Mouse (Mus musculus) hindbrain, embryonic 15.5 days (tissue): ENCODE data around the gene Hint3. TPM values are rescaled to one million over a fixed set of nuclear protein-coding genes. Genes with fewer than 3 reads are reported as not detected.

ENCODE experiments used
- ATAC-seq: fragments of 200-750 bp; cut with Nextera tagmentation; 2 replicates; pipeline ENCODE4 v1.8.0; 2017; ENCODE audit warnings: low read depth, moderate number of reproducible peaks, moderate TSS enrichment; ENCODE audit not compliant: low FRiP score
- H3K27ac ChIP-seq: fragments of 300-500 bp; sonication (generic); replicated peaks from 2 replicates; pipeline ENCODE4 v1.5.1; 2015; ENCODE audit warnings: mild to moderate bottlenecking, inconsistent platforms
- H3K27me3 ChIP-seq: fragments of 300-500 bp; sonication (generic); 2 replicates; pipeline ENCODE4 v1.6.1; 2015; ENCODE audit warnings: control low read depth, inconsistent platforms
- H3K36me3 ChIP-seq: fragments of 300-500 bp; sonication (generic); 2 replicates; pipeline ENCODE4 v1.6.1; 2015; ENCODE audit warnings: control low read depth, inconsistent platforms
- H3K4me1 ChIP-seq: fragments of 300-500 bp; sonication (generic); replicated peaks from 2 replicates; pipeline ENCODE4 v1.6.1; 2015; ENCODE audit warnings: control low read depth, inconsistent platforms
- H3K4me2 ChIP-seq: fragments of 300-500 bp; sonication (generic); 2 replicates; pipeline ENCODE4 v1.6.1; 2015; ENCODE audit warnings: moderate library complexity, mild to moderate bottlenecking, inconsistent platforms
- H3K4me3 ChIP-seq: fragments of 300-500 bp; sonication (generic); 2 replicates; pipeline ENCODE4 v1.5.1; 2015; ENCODE audit warnings: mild to moderate bottlenecking, inconsistent platforms
- H3K9ac ChIP-seq: fragments of 300-500 bp; sonication (generic); 2 replicates; pipeline ENCODE4 v1.6.1; 2015; ENCODE audit warnings: inconsistent platforms
- H3K9me3 ChIP-seq: fragments of 300-500 bp; sonication (generic); 2 replicates; pipeline ENCODE4 v1.6.1; 2016; ENCODE audit warnings: control low read depth, inconsistent platforms
- WGBS: fragments of 180-500 bp; shearing (Covaris S2); methylation state at CpG from one replicate; pipeline ENCODE4 v1.1.7; 2015; 5-methylcytosine and 5-hydroxymethylcytosine counted together
- polyA plus RNA-seq: library from polyadenylated mRNA; unstranded; fragments of >200 nt; fragmentation: Nextera tagmentation; extraction: Ambion mirVana; gene quantifications from 2 replicates; pipeline ENCODE4 v1.2.1, GENCODE M21; 2015

Hint3 gene
- polyA plus RNA-seq, 1 experiment from 2014 or later: 17.7 TPM

DNA sequence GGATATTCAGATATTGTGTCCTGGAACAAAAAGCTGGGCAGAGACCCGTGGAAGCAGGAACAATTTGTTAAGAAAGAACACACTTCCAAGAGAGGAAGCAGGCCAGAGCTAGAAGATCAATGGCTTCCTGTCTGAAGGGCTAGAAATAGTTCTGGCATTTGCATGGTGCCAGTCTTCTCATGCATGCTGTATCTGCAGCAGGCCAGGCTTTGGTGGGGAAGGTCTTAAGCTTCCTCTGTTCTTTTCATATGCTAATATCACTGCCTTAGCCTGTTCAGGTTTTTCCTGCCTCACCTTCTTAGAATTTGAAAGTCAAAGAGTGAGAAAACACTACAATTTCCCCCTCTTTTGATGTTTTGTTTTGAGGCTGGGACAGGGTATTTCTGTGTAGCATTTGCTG is 1.9 kb downstream of the Hint3 start:
- no peaks in the 10 kb centered on the region for H3K27me3 ChIP-seq
- 40% methylated on average over 1 of the region's 1 CpGs for WGBS
- no peak overlapping the region for H3K9ac ChIP-seq
- no peak overlapping the region for H3K4me2 ChIP-seq
- H3K4me3 ChIP-seq: no peak overlapping the region
- ATAC-seq: no peak
- H3K27ac ChIP-seq: no peak overlapping the region
- no peaks in the 10 kb centered on the region for H3K36me3 ChIP-seq
- H3K4me1 ChIP-seq: no peaks in the 10 kb centered on the region
- H3K9me3 ChIP-seq: no peaks in the 10 kb centered on the region

DNA sequence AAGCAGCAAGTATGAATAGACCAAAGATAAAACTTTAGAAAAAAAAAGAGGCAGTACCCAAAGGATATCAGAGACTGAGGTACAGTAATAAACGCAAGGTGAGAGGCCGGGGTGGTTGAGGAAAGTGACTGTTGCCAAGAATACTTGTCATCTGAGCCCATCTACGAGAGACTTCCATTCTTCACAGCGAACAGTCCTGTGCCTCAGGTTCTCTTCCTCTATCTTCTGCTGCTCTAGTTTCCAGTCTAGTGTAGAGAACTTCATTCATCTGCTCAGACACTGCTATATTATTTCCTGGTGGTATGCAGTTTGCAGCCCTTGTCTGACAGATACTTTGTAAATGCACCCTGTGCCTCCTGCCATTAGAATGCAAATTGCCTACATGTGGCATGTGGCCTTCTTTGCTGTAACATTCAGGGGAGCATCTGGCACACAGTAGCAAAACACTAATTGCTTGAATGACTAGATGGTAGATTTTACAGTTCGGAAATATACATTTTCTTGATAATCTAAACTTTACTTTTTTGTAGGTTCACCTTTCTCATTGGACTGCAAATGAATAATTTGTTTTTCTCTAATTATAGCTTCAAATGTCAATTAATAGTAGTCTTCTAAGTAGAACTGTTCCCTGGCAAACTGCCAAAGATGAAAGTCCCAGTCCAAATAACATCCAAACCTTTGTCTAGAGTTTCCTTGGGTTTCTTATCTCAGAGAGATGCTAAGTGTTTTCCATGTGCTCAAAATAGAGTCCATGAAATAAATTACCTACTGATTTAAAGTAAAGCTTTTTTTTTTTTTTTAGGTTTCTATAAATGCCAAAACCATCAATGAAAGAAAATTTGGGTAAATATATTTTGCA is 5.0 kb downstream of the Hint3 start:
- H3K4me3 ChIP-seq: no peak overlapping the region
- 56% methylated on average over 5 of the region's 5 CpGs for WGBS
- H3K9me3 ChIP-seq: no peaks in the 10 kb centered on the region
- peak; percentile 48; the same call in 1 of the 2 replicates for ATAC-seq
- H3K27me3 ChIP-seq: no peaks in the 10 kb centered on the region
- H3K9ac ChIP-seq: no peak overlapping the region
- no peak overlapping the region for H3K27ac ChIP-seq
- H3K36me3 ChIP-seq: no peaks in the 10 kb centered on the region
- H3K4me2 ChIP-seq: no peak overlapping the region
- no peaks in the 10 kb centered on the region for H3K4me1 ChIP-seq

DNA sequence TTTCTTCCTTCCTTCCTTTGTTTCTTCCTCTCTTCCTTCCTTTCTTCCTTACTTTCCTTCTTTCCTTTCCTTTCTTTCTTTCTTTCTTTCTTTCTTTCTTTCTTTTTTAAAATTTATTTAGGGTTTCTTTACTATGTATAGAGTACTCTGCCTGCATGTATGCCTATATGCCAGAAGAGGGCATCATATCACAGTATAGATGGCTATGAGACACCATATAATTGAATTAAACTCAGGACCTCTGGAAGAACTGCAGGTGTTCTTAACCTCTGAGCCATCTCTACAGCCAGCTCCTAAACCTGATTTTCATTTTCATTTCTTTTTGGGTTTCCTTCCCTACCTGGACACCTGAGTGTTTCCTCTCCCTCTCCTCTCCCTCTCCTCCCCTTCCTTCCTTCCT is 6.5 kb downstream of the Hint3 start:
- Histone ChIP-seq H3K27me3 (no peaks in the 10 kb centered on the region), H3K9me3 (no peaks in the 10 kb centered on the region), H3K36me3 (no peaks in the 10 kb centered on the region), H3K4me1 (peaks cover 3% of the 10 kb centered on the region; the same call in 1 of the 2 replicates), H3K27ac (no peak overlapping the region), H3K9ac (no peak overlapping the region), H3K4me3 (no peak overlapping the region), H3K4me2 (no peak overlapping the region)
- no peak for ATAC-seq

DNA sequence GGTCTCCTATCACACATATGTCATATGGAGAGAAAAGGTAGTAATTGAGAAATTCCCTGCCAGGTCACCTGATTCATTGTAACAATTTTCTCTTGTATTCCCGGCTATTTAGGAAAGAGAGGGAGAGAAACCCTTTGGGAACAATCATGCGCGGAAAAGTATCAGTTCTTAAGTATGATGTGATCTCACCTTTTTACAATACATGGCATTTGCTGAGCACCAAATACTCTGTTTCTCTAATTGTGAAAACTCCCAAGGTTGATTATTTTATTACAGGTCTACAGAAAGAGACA is 10.6 kb downstream of the Hint3 start:
- Histone ChIP-seq H3K27ac (peak overlapping the region; percentile 95), H3K4me3 (peak overlapping the region; percentile 67), H3K9me3 (no peaks in the 10 kb centered on the region), H3K36me3 (no peaks in the 10 kb centered on the region), H3K4me1 (peaks cover 6% of the 10 kb centered on the region), H3K4me2 (peak overlapping the region; percentile 61), H3K27me3 (no peaks in the 10 kb centered on the region), H3K9ac (peak overlapping the region; percentile 43)
- ATAC-seq: no peak
- WGBS: 33% methylated on average over 3 of the region's 3 CpGs

DNA sequence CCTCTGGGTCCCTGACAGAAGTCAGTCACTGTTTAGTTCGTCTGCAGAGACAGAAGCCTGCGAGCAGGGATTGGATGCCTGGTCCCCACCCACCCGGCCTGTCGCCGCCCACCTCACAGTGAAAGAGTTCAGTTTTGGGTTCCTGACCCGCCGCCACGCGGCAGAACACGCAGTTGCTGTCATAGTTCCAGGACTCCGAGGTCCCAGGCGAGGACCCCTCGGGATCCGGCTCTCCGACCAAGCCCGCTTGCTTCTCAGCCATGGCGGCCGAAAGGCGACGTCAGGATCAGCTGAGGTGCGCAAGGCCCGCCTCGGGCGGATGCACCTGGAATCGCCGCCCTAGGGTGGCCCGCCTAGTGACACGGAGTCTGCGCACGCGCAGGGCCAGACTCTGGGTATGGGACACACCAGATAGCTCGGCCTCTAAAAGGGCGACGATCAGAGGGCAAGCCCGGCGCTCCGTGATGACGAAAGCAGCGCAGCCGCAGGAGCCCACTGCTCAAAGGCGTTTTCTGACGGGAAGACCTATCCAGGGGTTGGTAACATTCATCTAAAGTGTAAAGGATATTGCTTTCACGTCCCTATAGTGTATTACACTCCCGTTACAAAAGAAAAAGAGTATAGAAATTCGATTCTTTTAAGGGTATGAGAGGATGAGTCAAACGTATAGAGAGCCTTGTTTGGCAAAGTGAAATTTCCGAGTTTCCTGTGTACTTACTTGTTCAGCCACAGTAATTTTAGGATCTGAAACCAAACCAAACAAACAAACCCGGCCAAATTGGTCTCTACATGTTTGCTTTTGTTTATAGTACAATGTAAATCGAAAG is 11.1 kb downstream of the Hint3 start:
- H3K36me3 ChIP-seq: no peaks in the 10 kb centered on the region
- no peaks in the 10 kb centered on the region for H3K27me3 ChIP-seq
- peak overlapping the region; percentile 95 for H3K27ac ChIP-seq
- WGBS: under 1% methylated on average over 49 of the region's 49 CpGs
- peaks cover 6% of the 10 kb centered on the region for H3K4me1 ChIP-seq
- peak overlapping the region; percentile 61 for H3K4me2 ChIP-seq
- H3K4me3 ChIP-seq: peak overlapping the region; percentile 67
- ATAC-seq: peak; percentile 100
- H3K9me3 ChIP-seq: no peaks in the 10 kb centered on the region
- peak overlapping the region; percentile 69 for H3K9ac ChIP-seq

DNA sequence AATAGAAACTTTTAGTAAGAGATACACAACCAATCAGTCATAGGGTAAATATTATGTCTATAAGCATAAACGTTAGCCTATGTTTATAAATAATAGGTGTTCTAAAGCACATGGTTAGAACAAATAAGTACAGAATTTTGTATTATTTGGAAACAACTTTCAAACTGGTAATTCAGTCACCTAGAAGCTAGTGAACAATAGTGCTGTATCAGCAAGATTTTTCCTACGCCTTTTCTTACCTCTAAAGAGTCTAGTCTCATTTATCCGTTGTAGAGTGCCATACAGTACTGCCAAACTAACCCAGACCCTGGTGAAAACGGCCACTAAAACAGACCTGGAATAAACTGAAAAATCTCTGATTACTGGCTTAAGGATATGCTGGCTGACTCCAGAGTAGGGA is 16.4 kb downstream of the Hint3 start:
- no peak overlapping the region for H3K4me3 ChIP-seq
- ATAC-seq: no peak
- H3K9ac ChIP-seq: no peak overlapping the region
- no peak overlapping the region for H3K4me2 ChIP-seq
- H3K36me3 ChIP-seq: peaks cover 4% of the 10 kb centered on the region; the same call in 1 of the 2 replicates
- 90% methylated on average over 4 of the region's 4 CpGs for WGBS
- no peak overlapping the region for H3K27ac ChIP-seq
- peaks cover 3% of the 10 kb centered on the region; the same call in 1 of the 2 replicates for H3K4me1 ChIP-seq
- H3K27me3 ChIP-seq: no peaks in the 10 kb centered on the region
- H3K9me3 ChIP-seq: no peaks in the 10 kb centered on the region

- Histone ChIP-seq H3K4me2 (no peak overlapping the region), H3K27me3 (no peaks in the 10 kb centered on the region), H3K36me3 (peaks cover 11% of the 10 kb centered on the region; the same call in 1 of the 2 replicates), H3K4me3 (no peak overlapping the region), H3K9ac (no peak overlapping the region), H3K9me3 (no peaks in the 10 kb centered on the region), H3K4me1 (no peaks in the 10 kb centered on the region), H3K27ac (no peak overlapping the region)
- ATAC-seq: no peak
Measured at GRCm38 (mm10) chr10:30609614-30610013, 19.8 kb downstream of the Hint3 start.

DNA sequence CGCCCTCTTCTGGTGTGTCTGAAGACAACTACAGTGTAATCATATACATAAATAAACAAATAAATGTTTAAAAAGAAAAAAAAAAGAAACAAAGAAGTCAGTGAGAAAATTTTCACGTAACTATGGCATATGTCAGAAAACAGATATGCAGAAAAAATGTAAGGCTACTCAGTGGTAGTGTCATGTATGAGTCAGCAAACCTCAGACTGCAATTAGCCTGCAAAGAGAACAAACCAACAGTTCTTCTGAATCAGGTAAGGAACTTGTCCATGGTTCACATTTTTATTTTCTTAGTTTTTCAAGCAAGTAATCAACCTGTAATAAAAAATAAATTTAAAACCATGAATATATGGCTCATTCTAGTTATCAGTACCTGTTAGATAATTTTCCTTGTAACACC is 21.3 kb downstream of the Hint3 start:
- WGBS: 70% methylated on average over 2 of the region's 2 CpGs
- no peaks in the 10 kb centered on the region for H3K9me3 ChIP-seq
- no peaks in the 10 kb centered on the region for H3K4me1 ChIP-seq
- H3K36me3 ChIP-seq: peaks cover 11% of the 10 kb centered on the region; the same call in 1 of the 2 replicates
- no peak overlapping the region for H3K4me3 ChIP-seq
- no peaks in the 10 kb centered on the region for H3K27me3 ChIP-seq
- no peak overlapping the region for H3K4me2 ChIP-seq
- no peak overlapping the region for H3K9ac ChIP-seq
- no peak overlapping the region for H3K27ac ChIP-seq
- no peak for ATAC-seq

DNA sequence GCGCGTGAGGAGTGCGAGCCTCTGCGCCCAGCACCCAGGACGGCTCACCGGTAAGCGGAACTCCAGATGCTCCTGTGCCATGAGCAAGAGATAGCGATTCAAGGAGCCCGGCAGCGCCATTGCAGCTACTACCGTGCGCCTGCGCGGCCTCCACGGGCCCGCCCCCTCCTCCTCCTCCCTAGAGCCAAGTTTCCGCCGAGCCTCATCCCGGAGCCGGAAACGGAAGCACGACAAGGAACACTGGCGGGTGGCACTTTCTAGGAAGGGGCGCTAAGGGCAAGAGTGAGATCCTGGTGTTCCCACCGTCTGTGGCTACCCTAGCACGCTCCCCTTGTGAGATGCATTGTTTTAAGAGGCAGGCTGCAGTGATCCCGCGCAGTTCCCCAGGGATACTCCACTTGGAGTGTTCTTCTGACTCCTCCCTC is 28.9 kb downstream of the Hint3 start, which contains the start of gene Trmt11:
Gene Trmt11, minus strand, starts transcription at position 208 of the 425 bp plus-strand sequence.
- Histone ChIP-seq H3K4me2 (peak within 1 kb of the TSS; percentile 86), H3K27ac (peak within 1 kb of the TSS; percentile 85), H3K27me3 (no peaks in the 10 kb centered on the region), H3K4me3 (peak within 1 kb of the TSS; percentile 71), H3K9me3 (no peaks in the 10 kb centered on the region), H3K4me1 (peaks cover 21% of the 10 kb centered on the region), H3K9ac (peak within 1 kb of the TSS; percentile 77), H3K36me3 (peaks cover 15% of the 10 kb centered on the region)
- peak; percentile 97 for ATAC-seq
- WGBS: 1% methylated on average over 25 of the region's 28 CpGs

DNA sequence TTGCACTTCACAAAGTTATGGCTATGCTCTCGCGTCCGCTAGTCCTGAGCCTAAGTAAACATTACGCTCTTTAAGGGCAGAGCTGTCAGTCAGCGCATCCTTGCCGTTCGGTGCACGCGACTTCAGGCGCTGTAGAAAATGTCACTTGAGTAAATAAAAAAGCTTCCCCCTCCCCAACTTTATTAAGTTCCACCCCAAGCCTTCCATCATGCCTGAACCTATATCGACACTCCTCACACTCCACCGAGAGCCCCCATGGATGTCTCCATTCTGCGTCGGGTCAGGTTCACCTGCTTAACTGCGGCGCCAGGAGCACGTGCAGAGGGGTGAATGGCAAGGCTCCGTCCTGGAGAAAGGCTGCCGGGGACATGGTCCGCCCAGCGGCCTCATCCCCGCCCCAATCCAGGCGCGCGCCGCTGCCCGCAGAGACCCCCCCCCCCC is 29.3 kb downstream of the Hint3 start:
- peak; percentile 88 for ATAC-seq
- Histone ChIP-seq H3K27me3 (no peaks in the 10 kb centered on the region), H3K9me3 (no peaks in the 10 kb centered on the region), H3K4me3 (peak overlapping the region; percentile 71), H3K4me2 (peak overlapping the region; percentile 86), H3K4me1 (peaks cover 21% of the 10 kb centered on the region), H3K9ac (peak overlapping the region; percentile 77), H3K36me3 (peaks cover 20% of the 10 kb centered on the region), H3K27ac (peak overlapping the region; percentile 85)
- under 1% methylated on average over 27 of the region's 27 CpGs for WGBS

DNA sequence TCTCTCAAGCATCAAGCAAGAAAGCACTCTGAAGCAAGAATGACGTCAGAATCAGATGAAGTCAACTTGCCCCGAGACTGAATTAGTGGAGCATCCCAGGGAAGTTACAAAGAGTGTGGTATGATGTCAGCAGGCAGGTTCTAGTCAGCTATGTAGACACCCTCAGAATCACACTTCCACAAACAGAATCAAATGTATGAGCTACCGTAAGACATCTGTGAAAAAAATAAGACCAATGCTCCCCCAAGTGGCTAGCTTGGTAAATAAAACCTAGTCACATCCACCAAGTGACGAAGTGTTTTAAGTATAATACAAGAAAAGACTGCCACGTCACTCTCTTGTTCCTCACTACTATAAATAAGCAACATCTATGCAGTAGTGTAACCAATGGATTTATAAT is 42.4 kb downstream of the Hint3 start:
- Histone ChIP-seq H3K4me1 (no peaks in the 10 kb centered on the region), H3K27ac (no peak overlapping the region), H3K36me3 (peaks cover 26% of the 10 kb centered on the region), H3K9me3 (no peaks in the 10 kb centered on the region), H3K4me2 (no peak overlapping the region), H3K27me3 (no peaks in the 10 kb centered on the region), H3K4me3 (no peak overlapping the region), H3K9ac (no peak overlapping the region)
- 0 out of 2 replicates have a peak, but pooled peaks have one; percentile 68 for ATAC-seq
- 64% methylated on average over 5 of the region's 5 CpGs for whole genome bisulfite sequencing

DNA sequence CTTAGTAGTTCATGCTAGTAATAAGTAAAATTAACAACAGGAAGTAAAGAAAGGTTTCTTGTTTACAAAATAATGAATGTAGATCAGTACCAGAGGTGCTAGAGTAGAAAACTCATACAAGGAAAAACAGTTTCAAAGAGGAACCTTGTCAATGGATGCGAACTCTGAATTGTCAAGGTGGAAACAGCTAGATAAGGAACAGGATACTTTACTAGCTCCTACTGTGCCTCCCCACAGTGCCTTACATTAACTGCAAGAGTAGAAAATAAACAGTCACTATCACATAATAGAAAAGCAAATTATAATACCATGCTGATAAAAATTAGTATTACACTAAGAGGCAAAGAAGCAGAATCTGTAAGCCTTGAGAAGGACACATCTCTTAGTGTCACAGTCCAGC is 43.7 kb downstream of the Hint3 start:
- no peak for ATAC-seq
- WGBS: 92% methylated on average over 1 of the region's 1 CpGs

More for the DNA sequence above, 43.7 kb downstream of the Hint3 start:
- Histone ChIP-seq H3K4me2 (no peak overlapping the region), H3K27ac (no peak overlapping the region), H3K4me3 (no peak overlapping the region), H3K9ac (no peak overlapping the region), H3K9me3 (no peaks in the 10 kb centered on the region), H3K27me3 (no peaks in the 10 kb centered on the region), H3K4me1 (no peaks in the 10 kb centered on the region), H3K36me3 (peaks cover 27% of the 10 kb centered on the region)
